Mouse (Mus musculus) ES-Bruce4 (cell line): ENCODE measurements around the gene Gm21976. TPM values are rescaled to one million over a fixed set of nuclear protein-coding genes. Genes with fewer than 3 reads are reported as not detected.

Source experiments
- H3K27ac ChIP-seq: 2 replicates; pipeline ENCODE4 v1.5.1; 2012; ENCODE audit warnings: low read length, inconsistent platforms; ENCODE audit not compliant: insufficient read depth
- H3K27me3 ChIP-seq: 2 replicates; pipeline ENCODE4 v1.6.1; 2012; ENCODE audit warnings: mild to moderate bottlenecking, low read length, inconsistent platforms; ENCODE audit not compliant: control insufficient read depth, poor library complexity, insufficient read depth, severe bottlenecking
- H3K36me3 ChIP-seq: 2 replicates; pipeline ENCODE4 v1.6.1; 2012; ENCODE audit warnings: inconsistent platforms, mild to moderate bottlenecking, low read length, moderate library complexity; ENCODE audit not compliant: control insufficient read depth, poor library complexity, insufficient read depth, severe bottlenecking
- H3K4me1 ChIP-seq: one replicate; pipeline ENCODE4 v1.8.1; 2011; ENCODE audit warnings: low read length; ENCODE audit not compliant: control insufficient read depth, insufficient read depth
- H3K4me3 ChIP-seq: 2 replicates; pipeline ENCODE4 v1.5.1; 2011; ENCODE audit warnings: low read depth, mild to moderate bottlenecking, low read length
- H3K9ac ChIP-seq: 2 replicates; pipeline ENCODE4 v1.6.1; 2012; ENCODE audit warnings: low read depth, mild to moderate bottlenecking, inconsistent platforms; ENCODE audit not compliant: poor library complexity, severe bottlenecking
- H3K9me3 ChIP-seq: replicated peaks from 2 replicates; pipeline ENCODE4 v1.6.1; 2012; ENCODE audit warnings: mild to moderate bottlenecking, low read length, inconsistent platforms; ENCODE audit not compliant: control insufficient read depth, poor library complexity, insufficient read depth, severe bottlenecking
- CTCF ChIP-seq: IDR thresholded peaks from one replicate; pipeline ENCODE4 v1.8.1; 2011; ENCODE audit warnings: low read depth, low read length
- EP300 ChIP-seq: IDR thresholded peaks from 2 replicates; pipeline ENCODE4 v1.6.1; 2011; ENCODE audit warnings: low read depth, low read length; ENCODE audit not compliant: insufficient read depth
- POLR2A ChIP-seq: IDR thresholded peaks from one replicate; pipeline ENCODE4 v1.8.1; 2011; ENCODE audit warnings: low read length; ENCODE audit not compliant: insufficient read depth
- polyA plus RNA-seq: library from polyadenylated mRNA; stranded (reverse); fragments of >200 nt; gene quantifications from 2 replicates; pipeline ENCODE4 v1.2.4, GENCODE M21; 2011; ENCODE audit warnings: low read depth; ENCODE audit not compliant: missing spikeins, insufficient read depth, insufficient read length

The Gm21976 gene
- polyA plus RNA-seq, 1 experiment: not detected

GRCm38 (mm10) chr13:98305257-98305656, 25.6 kb downstream of the Gm21976 start:
- H3K9ac ChIP-seq: no peak overlapping the region
- H3K4me1 ChIP-seq: no peaks in the 10 kb centered on the region
- H3K4me3 ChIP-seq: no peak overlapping the region
- TF ChIP-seq CTCF (peak; percentile 44), POLR2A (no peak)
- H3K27ac ChIP-seq: no peak overlapping the region
- no peaks in the 10 kb centered on the region for H3K27me3 ChIP-seq
- no peaks in the 10 kb centered on the region for H3K9me3 ChIP-seq
- H3K36me3 ChIP-seq: peaks cover 23% of the 10 kb centered on the region

- no peak overlapping the region for H3K9ac ChIP-seq
- H3K4me1 ChIP-seq: no peaks in the 10 kb centered on the region
- H3K4me3 ChIP-seq: no peak overlapping the region
- H3K9me3 ChIP-seq: no peaks in the 10 kb centered on the region
- no peaks in the 10 kb centered on the region for H3K27me3 ChIP-seq
- H3K27ac ChIP-seq: peak overlapping the region; percentile 95
- TF ChIP-seq EP300 (peak; percentile 37; the same call in 1 of the 2 replicates), POLR2A (no peak), CTCF (no peak)
- H3K36me3 ChIP-seq: peaks cover 35% of the 10 kb centered on the region
These were observed 26.7 kb downstream of the Gm21976 start for GRCm38 (mm10) chr13:98306393-98306792.

- H3K27ac ChIP-seq: peak overlapping the region; percentile 95
- H3K4me3 ChIP-seq: 0 out of 2 replicates have a peak overlapping the region, but pooled peaks have one; percentile 6
- H3K9me3 ChIP-seq: no peaks in the 10 kb centered on the region
- TF ChIP-seq EP300: no peak
- TF ChIP-seq POLR2A: no peak
- no peak for TF ChIP-seq CTCF
- H3K9ac ChIP-seq: peak overlapping the region; percentile 46; the same call in 1 of the 2 replicates
- no peaks in the 10 kb centered on the region for H3K27me3 ChIP-seq
- H3K36me3 ChIP-seq: peaks cover 40% of the 10 kb centered on the region
- H3K4me1 ChIP-seq: no peaks in the 10 kb centered on the region
These were observed 27.3 kb downstream of the Gm21976 start for GRCm38 (mm10) chr13:98306852-98307475.

- H3K36me3 ChIP-seq: peaks cover 50% of the 10 kb centered on the region
- no peaks in the 10 kb centered on the region for H3K9me3 ChIP-seq
- TF ChIP-seq CTCF: no peak
- no peak for TF ChIP-seq POLR2A
- no peak for TF ChIP-seq EP300
- no peaks in the 10 kb centered on the region for H3K4me1 ChIP-seq
- no peaks in the 10 kb centered on the region for H3K27me3 ChIP-seq
- no peak overlapping the region for H3K9ac ChIP-seq
- H3K27ac ChIP-seq: peak overlapping the region; percentile 73
- H3K4me3 ChIP-seq: no peak overlapping the region
These were observed 28.3 kb downstream of the Gm21976 start for GRCm38 (mm10) chr13:98308004-98308403.

- peaks cover 57% of the 10 kb centered on the region for H3K36me3 ChIP-seq
- peak overlapping the region; percentile 73 for H3K27ac ChIP-seq
- H3K9ac ChIP-seq: no peak overlapping the region
- TF ChIP-seq EP300 (no peak), CTCF (no peak), POLR2A (no peak)
- H3K4me1 ChIP-seq: no peaks in the 10 kb centered on the region
- no peaks in the 10 kb centered on the region for H3K27me3 ChIP-seq
- no peak overlapping the region for H3K4me3 ChIP-seq
- no peaks in the 10 kb centered on the region for H3K9me3 ChIP-seq
These were observed 29.0 kb downstream of the Gm21976 start for GRCm38 (mm10) chr13:98308724-98309123.

- Histone ChIP-seq H3K27me3 (no peaks in the 10 kb centered on the region), H3K9me3 (no peaks in the 10 kb centered on the region), H3K36me3 (peaks cover 74% of the 10 kb centered on the region), H3K4me3 (no peak overlapping the region), H3K27ac (peak overlapping the region; percentile 32; the same call in 1 of the 2 replicates), H3K4me1 (no peaks in the 10 kb centered on the region), H3K9ac (no peak overlapping the region)
- TF ChIP-seq EP300: no peak
- no peak for TF ChIP-seq CTCF
- no peak for TF ChIP-seq POLR2A
These were observed 31.9 kb downstream of the Gm21976 start for GRCm38 (mm10) chr13:98311597-98311996.
